Mouse (Mus musculus) 3T3-L1 (cell line): ENCODE results near the gene Cd96.
A peak's percentile ranks its signal among the peaks of the same experiment; 100 is the strongest.

Experiments used
- DNase-seq: peaks from one replicate; pipeline ENCODE4 v3.0.0-alpha.2; 2015; ENCODE audit warnings: low read depth, low spot score

The Cd96 gene

GRCm38 (mm10) chr16:45990901-45991676 is 129.0 kb downstream of the Cd96 start:
- peak; percentile 48 for DNase-seq

- DNase-seq = peak; percentile 50
Observed at GRCm38 (mm10) chr16:45986236-45986635, 133.8 kb downstream of the Cd96 start.
